Mouse (Mus musculus) neural tube, embryonic 14.5 days (tissue): ENCODE measurements at regions not wholly inside any gene's neighbourhood (a gene's known extent, or its start where the extent isn't known, plus 50 kb on each side); places are given as distances from the start of the nearest gene placed in this dataset.

Experiments used
- ATAC-seq: fragments of 200-750 bp; cut with Nextera tagmentation; 2 replicates; pipeline ENCODE4 v1.8.0; 2017; ENCODE audit warnings: low read depth, mild to moderate bottlenecking, moderate TSS enrichment, moderate library complexity
- H3K27ac ChIP-seq: fragments of 300-500 bp; sonication (generic); 2 replicates; pipeline ENCODE4 v1.5.1; 2014; ENCODE audit warnings: low read depth, mild to moderate bottlenecking, control low read depth, low read length, moderate library complexity, mixed read lengths
- H3K27me3 ChIP-seq: fragments of 300-500 bp; sonication (generic); 2 replicates; pipeline ENCODE4 v1.6.1; 2014; ENCODE audit warnings: low read length; ENCODE audit not compliant: control insufficient read depth, insufficient read depth
- H3K36me3 ChIP-seq: fragments of 300-500 bp; sonication (generic); 2 replicates; pipeline ENCODE4 v1.6.1; 2014; ENCODE audit warnings: low read length, mixed read lengths; ENCODE audit not compliant: control insufficient read depth, insufficient read depth
- H3K4me1 ChIP-seq: fragments of 300-500 bp; sonication (generic); 2 replicates; pipeline ENCODE4 v1.6.1; 2014; ENCODE audit warnings: low read length; ENCODE audit not compliant: control insufficient read depth, insufficient read depth
- H3K4me2 ChIP-seq: fragments of 300-500 bp; sonication (generic); 2 replicates; pipeline ENCODE4 v1.6.1; 2014; ENCODE audit warnings: mild to moderate bottlenecking, low read depth, low read length, control low read depth
- H3K4me3 ChIP-seq: fragments of 300-500 bp; sonication (generic); 2 replicates; pipeline ENCODE4 v1.5.1; 2014; ENCODE audit warnings: low read depth, low read length, control low read depth, mixed read lengths
- H3K9ac ChIP-seq: fragments of 300-500 bp; sonication (generic); replicated peaks from 2 replicates; pipeline ENCODE4 v1.6.1; 2014; ENCODE audit warnings: low read depth, mild to moderate bottlenecking, control low read depth, low read length, mixed read lengths
- H3K9me3 ChIP-seq: fragments of 300-500 bp; sonication (generic); 2 replicates; pipeline ENCODE4 v1.6.1; 2016; ENCODE audit warnings: low read length; ENCODE audit not compliant: control insufficient read depth
- WGBS: fragments of 180-500 bp; shearing (Covaris S2); extraction: QIAGEN DNeasy Blood & Tissue Kit; methylation state at CpG from one replicate; pipeline ENCODE4 v1.1.7; 2014; 5-methylcytosine and 5-hydroxymethylcytosine counted together

DNA sequence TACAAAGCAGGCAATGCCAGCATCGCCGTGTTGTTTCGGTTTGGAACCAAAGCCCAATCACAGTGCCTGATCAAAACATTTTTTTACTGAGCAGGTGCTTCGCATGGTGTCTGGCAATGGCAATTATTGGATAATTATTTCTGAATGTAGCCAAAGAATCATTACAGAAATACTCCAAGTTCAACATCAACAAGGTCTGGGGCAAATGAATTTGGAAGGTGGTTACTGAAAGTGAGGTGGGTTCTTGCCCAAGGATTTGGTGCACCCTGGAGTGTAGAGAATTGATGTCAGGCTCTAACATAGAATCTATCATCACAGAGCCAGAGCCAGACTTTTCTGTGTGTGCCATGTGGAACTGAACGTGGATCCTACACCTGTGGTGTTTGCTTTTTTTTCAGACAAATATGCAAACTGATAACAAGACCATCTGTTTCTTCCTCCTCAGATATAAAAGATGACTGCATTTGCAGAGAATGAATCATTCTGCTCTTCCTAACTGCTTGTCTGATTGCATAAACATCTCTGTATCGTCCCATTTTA, 2240.9 kb upstream of the Gm7489 start:
- no peaks in the 10 kb centered on the region for H3K36me3 ChIP-seq
- no peak for ATAC-seq
- no peaks in the 10 kb centered on the region for H3K4me1 ChIP-seq
- no peaks in the 10 kb centered on the region for H3K27me3 ChIP-seq
- no peak overlapping the region for H3K4me2 ChIP-seq
- no peak overlapping the region for H3K4me3 ChIP-seq
- no peak overlapping the region for H3K27ac ChIP-seq
- 92% methylated on average over 6 of the region's 6 CpGs for WGBS
- no peaks in the 10 kb centered on the region for H3K9me3 ChIP-seq
- no peak overlapping the region for H3K9ac ChIP-seq

- H3K27ac ChIP-seq: no peak overlapping the region
- H3K36me3 ChIP-seq: no peaks in the 10 kb centered on the region
- no peaks in the 10 kb centered on the region for H3K27me3 ChIP-seq
- 76% methylated on average over 2 of the region's 2 CpGs for WGBS
- no peaks in the 10 kb centered on the region for H3K9me3 ChIP-seq
- no peaks in the 10 kb centered on the region for H3K4me1 ChIP-seq
- no peak overlapping the region for H3K4me2 ChIP-seq
- H3K9ac ChIP-seq: no peak overlapping the region
- H3K4me3 ChIP-seq: no peak overlapping the region
- ATAC-seq: no peak
These were observed 2238.4 kb upstream of the Gm7489 start for GRCm38 (mm10) chr15:51646304-51646703.

GRCm38 (mm10) chr15:51652497-51652896, 2232.2 kb upstream of the Gm7489 start:
- H3K27ac ChIP-seq: 0 out of 2 replicates have a peak overlapping the region, but pooled peaks have one; percentile 4
- no peak overlapping the region for H3K9ac ChIP-seq
- no peaks in the 10 kb centered on the region for H3K4me1 ChIP-seq
- no peaks in the 10 kb centered on the region for H3K36me3 ChIP-seq
- no peaks in the 10 kb centered on the region for H3K27me3 ChIP-seq
- H3K4me2 ChIP-seq: no peak overlapping the region
- H3K4me3 ChIP-seq: no peak overlapping the region
- 0 out of 2 replicates have a peak, but pooled peaks cover 2% of the 10 kb centered on the region for H3K9me3 ChIP-seq
- ATAC-seq: no peak
- WGBS: 55% methylated on average over 4 of the region's 4 CpGs

DNA sequence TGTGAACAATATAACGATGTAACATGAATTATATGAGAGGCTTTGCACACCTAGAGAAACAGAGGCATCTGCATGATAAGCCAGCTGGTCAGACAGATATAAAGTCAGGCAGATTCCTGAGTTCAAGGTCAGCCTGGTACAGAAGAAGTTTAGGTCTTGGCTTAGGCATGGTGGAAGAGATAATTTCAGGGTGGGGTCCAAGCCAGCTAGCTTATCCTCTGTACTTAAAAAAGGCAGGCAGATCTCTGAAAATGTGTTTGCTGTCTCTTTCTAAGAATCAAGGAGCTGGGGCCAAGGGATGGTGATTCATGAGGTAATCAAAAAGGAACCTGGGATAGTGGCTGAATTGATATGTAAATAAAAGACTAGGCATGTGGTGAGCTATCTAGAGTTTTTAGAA, 2227.1 kb upstream of the Gm7489 start:
- 82% methylated on average over 1 of the region's 1 CpGs for WGBS
- H3K9ac ChIP-seq: no peak overlapping the region
- H3K27ac ChIP-seq: no peak overlapping the region

DNA sequence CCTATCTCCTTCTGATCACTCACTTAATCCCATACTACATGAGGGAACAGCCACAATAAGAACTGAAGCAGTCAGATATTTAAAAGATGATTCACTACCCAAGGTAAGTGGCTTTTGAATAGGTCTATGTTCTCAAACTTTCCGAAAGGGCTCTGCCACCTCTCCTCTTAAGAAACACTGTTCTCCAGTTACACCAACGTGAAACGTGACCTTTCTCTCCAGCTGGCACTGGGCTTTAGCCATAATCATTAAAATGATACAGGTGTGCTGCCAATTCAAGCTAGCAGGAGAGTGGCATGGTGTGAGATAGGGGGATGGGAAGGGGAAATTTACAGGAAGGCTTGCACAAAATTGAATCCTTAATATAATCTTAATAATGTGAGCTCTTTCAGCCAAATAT, 2216.4 kb upstream of the Gm7489 start:
- H3K4me1 ChIP-seq: no peaks in the 10 kb centered on the region
- ATAC-seq: no peak
- H3K27me3 ChIP-seq: no peaks in the 10 kb centered on the region
- H3K4me2 ChIP-seq: no peak overlapping the region
- H3K4me3 ChIP-seq: no peak overlapping the region
- H3K36me3 ChIP-seq: no peaks in the 10 kb centered on the region
- H3K27ac ChIP-seq: no peak overlapping the region
- WGBS: 83% methylated on average over 3 of the region's 3 CpGs
- no peak overlapping the region for H3K9ac ChIP-seq
- no peaks in the 10 kb centered on the region for H3K9me3 ChIP-seq

More for the DNA sequence above, 2227.1 kb upstream of the Gm7489 start:
- Histone ChIP-seq H3K4me3 (no peak overlapping the region), H3K36me3 (no peaks in the 10 kb centered on the region), H3K9me3 (0 out of 2 replicates have a peak, but pooled peaks cover 2% of the 10 kb centered on the region), H3K4me2 (no peak overlapping the region), H3K4me1 (no peaks in the 10 kb centered on the region), H3K27me3 (no peaks in the 10 kb centered on the region)
- no peak for ATAC-seq

DNA sequence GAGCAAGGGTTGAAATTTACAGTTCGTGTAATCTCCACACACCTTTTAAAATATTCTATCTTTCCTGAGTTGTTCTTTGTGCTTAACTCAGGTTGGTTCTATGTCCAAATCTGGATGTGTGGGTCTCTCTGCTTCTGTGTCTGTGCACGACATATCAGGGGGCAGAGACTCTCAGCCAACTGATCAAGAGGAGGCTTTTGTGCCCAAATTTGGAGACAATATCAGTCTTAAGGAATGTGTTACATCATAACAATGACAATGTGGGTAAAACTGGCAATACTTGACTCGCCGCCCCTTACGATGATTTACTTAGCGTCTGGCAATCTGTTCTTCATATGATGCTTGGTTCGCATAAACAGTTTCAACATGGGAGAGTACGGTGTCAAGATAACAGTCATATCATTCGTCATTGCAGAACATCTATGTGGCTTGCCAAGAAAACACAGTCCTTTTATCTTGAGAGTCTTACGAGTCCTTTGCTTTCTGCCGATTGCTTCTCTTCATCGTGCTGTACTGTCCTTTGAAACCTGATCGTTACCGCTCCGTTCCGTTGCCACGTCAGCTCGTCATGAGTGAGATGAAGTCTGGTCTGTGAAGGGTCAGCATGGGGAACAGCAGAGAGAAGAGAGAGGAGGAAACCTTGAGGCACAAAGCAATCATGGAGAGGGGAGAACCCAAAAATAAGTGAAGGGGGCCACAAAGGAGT, 2212.9 kb upstream of the Gm7489 start:
- no peak overlapping the region for H3K4me2 ChIP-seq
- 90% methylated on average over 18 of the region's 18 CpGs for WGBS
- no peaks in the 10 kb centered on the region for H3K27me3 ChIP-seq
- H3K9me3 ChIP-seq: no peaks in the 10 kb centered on the region
- ATAC-seq: no peak
- H3K36me3 ChIP-seq: no peaks in the 10 kb centered on the region
- H3K27ac ChIP-seq: no peak overlapping the region
- H3K4me3 ChIP-seq: no peak overlapping the region
- H3K9ac ChIP-seq: no peak overlapping the region
- H3K4me1 ChIP-seq: no peaks in the 10 kb centered on the region

- H3K9me3 ChIP-seq: no peaks in the 10 kb centered on the region
- ATAC-seq: no peak
- WGBS: 65% methylated on average over 1 of the region's 1 CpGs
- no peaks in the 10 kb centered on the region for H3K4me1 ChIP-seq
- no peak overlapping the region for H3K4me2 ChIP-seq
- H3K27me3 ChIP-seq: no peaks in the 10 kb centered on the region
- H3K36me3 ChIP-seq: no peaks in the 10 kb centered on the region
- H3K4me3 ChIP-seq: no peak overlapping the region
- H3K9ac ChIP-seq: no peak overlapping the region
- H3K27ac ChIP-seq: no peak overlapping the region
These were observed 2211.2 kb upstream of the Gm7489 start for GRCm38 (mm10) chr15:51673483-51673882.

DNA sequence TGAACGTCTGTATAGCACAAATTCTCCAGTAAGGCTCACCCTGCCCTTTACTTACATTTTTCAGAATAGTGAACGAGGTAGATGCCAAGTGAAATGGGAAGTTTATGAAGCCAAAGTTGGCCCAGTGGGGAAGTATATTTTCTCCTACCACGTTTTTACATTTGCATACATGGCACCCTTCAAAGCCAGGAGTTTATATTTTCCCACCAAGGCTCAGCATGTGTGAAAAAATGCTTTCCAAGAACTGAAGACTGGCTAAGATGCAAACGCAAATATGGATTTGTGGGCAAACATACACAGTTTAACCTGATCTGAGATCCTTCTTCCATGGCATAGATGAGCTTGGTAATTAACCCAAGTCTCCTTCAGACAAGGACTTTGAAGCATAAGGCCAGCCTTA, 2209.4 kb upstream of the Gm7489 start:
- Histone ChIP-seq H3K9ac (no peak overlapping the region), H3K4me1 (no peaks in the 10 kb centered on the region), H3K27me3 (no peaks in the 10 kb centered on the region), H3K4me3 (no peak overlapping the region), H3K9me3 (no peaks in the 10 kb centered on the region), H3K36me3 (no peaks in the 10 kb centered on the region), H3K4me2 (no peak overlapping the region), H3K27ac (no peak overlapping the region)
- WGBS: 71% methylated on average over 4 of the region's 4 CpGs
- ATAC-seq: no peak

DNA sequence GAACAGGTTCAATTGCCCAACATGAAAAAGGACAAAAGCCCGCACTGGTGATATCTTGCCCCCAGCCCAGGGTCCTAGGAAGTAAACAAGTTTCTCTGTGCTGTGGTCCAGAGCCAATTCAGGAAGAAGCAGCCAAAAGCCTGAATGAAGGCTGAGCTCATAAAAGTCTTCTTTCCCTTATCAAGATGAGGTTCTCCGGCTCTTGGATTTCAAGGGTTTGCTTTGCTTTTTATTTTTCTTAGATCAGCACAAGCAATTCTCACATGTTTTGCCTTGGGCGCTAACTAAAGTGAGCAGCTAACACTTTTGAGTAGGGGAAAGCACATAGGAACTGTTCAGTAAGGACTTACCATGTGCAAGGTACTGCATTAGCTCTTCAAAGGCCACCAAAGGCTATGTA, 2208.0 kb upstream of the Gm7489 start:
- H3K9ac ChIP-seq: no peak overlapping the region
- WGBS: 85% methylated on average over 3 of the region's 3 CpGs
- no peak overlapping the region for H3K4me2 ChIP-seq
- H3K27ac ChIP-seq: no peak overlapping the region
- H3K36me3 ChIP-seq: no peaks in the 10 kb centered on the region
- H3K4me3 ChIP-seq: no peak overlapping the region
- H3K9me3 ChIP-seq: no peaks in the 10 kb centered on the region
- no peaks in the 10 kb centered on the region for H3K27me3 ChIP-seq
- H3K4me1 ChIP-seq: no peaks in the 10 kb centered on the region
- no peak for ATAC-seq
